Mouse (Mus musculus) thymus, postnatal 10 days (tissue): ENCODE measurements around the gene Slc25a13.

Experiments
- DNase-seq, 2 experiments: peaks; one replicate each; pipeline ENCODE4 v3.0.0; 2021; ENCODE audit warnings: low spot score in 2 of 2

Slc25a13 gene

DNA sequence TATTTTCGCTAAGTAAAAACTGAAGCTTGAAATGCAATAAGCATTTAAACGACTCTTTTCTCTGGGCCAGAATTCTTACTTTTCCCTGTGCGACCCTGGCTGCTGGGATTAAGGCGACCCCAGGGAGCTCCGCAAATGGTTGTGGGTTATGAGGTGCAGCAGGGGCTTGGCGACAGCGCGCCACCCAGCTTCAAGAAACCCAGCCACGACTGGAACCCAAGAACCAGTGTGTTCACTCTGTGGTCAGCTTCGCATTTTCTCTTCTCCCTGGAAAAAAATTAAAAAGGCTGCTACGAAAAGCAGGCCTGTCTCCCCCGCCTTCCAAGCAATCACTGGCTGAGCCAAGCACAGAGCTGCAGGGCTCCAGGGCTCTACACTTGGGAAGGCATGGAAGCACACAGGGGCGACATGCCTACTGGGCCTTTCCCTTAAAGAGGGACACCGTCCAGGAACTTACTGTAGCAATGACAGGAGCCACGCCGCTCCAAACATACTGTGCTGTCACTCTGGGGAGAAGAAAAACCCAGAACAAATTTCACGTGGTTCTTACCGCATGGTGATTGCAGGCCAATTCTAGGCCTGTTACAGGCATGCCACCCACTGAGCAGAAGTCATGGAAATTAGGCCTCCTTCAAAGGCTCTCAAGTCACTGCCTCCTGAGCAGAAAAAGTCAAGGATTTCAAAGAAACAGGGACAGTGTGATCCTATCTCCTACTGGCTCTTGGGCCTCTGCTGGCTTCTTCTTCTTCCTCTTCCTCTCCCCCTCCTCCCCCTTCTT lies 178.0 kb downstream of the Slc25a13 start:
- no peak for DNase-seq

DNA sequence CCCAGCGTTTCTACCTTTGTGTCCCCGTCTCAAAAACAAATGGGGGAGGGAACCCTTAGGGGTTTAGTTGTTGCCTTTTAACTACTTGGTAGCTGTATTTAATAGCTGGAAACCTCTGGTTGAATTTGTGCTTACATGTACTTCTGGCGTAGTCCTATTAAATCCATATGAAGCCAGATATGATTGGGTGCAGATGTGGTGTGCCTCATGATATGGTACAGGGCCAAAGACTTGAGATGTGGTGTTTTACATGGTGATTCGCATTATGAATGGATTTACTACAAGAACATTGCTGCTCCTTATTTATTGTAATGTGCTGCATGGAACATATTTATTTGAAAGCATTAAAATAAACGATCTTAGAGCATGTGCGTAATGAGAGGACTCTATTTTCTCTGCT lies 189.3 kb downstream of the Slc25a13 start:
- DNase-seq, result no peak

DNA sequence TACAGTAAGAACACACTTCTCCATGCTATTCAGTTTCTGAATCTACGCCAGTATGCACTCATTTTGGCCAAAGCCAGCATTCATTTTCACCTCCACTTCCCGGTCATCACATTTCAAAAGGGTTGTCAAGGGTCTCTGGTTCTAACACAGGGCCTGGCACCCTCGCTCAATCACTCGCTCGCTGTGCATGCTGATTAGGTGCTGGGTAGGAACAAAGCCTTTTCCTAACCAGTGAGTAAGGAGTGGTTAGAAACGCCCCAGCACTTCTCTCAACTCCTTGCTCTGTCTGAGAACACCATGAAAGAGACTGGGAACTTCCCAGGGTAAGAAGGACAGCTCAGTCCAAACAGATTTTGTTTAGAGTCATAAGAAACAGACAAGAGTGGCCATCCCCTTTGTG lies 193.0 kb downstream of the Slc25a13 start:
- DNase-seq, result no peak

DNA sequence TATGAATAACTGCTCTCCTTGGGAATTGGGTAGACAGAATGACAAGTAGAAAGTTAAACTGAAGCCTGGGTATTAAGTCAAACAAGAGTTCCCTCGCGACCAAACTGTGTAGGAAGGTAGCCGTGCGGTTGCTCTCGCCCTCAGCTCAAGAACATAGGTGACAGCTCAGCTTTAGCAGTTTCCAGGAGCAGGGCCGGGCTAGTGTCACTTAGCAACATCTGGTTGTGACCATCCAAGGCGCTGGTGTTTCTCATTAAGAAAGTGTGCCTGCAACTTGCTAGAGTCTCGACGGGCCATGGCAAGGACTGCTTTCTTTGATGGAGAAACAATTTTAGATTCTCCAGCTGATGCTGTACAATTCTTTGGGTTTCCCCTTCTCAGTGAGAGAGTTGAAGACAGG lies 200.0 kb downstream of the Slc25a13 start:
- DNase-seq, result no peak

DNA sequence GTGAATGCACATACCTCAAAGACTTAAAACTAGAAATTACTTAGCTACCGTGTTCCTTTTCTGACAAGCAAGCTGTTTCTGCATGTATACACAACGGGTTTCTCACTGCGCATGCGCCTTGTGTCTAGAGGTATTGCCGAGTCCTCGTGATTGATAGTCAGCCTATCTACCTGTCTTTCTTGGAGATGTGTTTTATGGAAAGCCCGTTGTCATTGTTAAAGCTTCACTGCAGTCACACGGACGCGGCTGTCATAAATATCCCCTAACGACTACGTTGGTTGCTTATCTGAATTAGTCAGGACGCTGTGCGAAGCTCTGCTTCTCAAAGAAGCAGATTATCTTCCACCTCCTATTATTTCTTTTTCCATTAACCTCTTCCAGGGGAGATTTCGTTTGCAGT lies 201.4 kb downstream of the Slc25a13 start:
- DNase-seq, result no peak

DNA sequence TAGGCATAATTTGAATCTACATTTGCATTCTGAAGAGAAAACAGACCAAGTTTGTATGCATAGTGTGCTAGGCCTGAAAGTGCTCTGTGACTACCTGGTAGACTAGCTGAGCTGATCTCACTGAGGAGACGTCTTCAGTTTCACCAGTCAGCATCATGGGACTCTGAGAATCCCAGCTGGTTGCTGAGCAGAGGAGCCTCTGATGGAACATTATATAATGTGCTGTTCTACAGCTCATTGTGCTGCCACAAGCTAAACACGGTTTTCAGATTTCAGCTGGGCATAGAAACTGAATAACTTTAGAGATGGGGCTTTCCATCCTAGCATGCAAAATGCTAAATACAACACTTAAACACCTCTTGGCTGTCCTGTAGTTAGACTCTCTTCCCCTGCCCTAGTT lies 205.6 kb downstream of the Slc25a13 start:
- DNase-seq, result no peak

DNA sequence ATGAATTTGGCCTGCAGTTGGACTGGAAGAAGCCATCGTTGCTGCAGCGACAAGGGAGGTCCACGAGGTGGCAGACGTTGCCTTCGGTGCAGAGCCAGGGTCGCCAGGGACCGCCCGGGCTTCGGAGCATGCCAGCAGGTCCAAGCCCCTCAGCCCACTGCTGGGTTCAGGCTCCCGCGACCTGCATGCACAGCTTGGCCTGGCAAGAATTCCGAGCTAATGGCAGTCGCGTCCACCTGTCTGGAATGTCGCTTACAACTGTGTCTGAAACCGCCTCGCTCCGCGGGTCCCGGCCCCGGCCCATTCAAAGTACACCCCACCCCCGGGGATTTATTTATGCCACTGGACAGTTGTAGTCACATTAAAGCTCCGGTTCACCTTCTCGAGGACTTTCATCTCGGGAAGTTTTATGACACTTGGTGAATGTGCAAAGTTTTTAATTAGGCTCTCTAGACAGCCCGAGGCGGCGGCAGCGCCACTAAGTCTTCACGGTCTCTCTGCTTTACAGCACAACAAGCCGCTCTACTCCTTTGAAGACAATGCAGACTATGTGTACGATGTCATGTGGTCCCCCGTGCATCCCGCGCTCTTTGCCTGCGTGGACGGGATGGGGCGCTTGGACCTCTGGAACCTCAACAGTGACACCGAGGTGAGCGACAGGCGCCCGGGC lies 211.1 kb downstream of the Slc25a13 start:
- peak; percentile 4 to 56 for DNase-seq

DNA sequence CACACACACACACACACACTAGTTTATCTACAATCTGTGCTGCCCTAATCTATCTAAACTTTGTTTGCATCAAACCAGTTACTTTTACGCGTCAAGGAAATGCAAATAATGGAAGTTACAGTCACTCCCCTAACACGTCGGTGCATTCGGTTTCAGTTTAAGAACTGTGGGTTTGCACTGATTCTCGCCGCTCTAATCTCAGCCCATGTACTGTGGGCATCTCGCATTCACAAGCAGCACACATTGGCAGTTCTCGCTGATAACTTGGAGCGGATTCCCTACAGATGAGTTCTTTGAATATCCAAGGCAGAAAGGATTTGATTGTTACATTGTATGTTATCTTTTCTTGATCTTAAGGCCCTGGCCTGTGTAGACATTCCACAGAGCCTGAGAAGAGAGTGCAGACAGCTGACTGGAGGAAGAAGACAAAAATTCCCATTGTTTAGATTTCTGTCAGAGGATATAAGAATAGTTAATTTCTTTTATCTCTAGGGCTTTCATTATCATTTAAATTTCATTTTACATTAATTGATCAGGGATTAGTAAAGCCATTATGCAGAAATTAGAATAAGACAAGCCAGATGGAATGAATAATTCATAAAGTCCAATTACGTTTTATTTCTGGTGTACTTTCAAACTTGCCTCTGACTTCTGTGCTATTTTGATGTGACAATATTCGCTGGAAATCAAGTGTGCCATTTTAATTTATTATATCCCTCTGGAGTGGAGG lies 212.1 kb downstream of the Slc25a13 start:
- DNase-seq, result no peak

DNA sequence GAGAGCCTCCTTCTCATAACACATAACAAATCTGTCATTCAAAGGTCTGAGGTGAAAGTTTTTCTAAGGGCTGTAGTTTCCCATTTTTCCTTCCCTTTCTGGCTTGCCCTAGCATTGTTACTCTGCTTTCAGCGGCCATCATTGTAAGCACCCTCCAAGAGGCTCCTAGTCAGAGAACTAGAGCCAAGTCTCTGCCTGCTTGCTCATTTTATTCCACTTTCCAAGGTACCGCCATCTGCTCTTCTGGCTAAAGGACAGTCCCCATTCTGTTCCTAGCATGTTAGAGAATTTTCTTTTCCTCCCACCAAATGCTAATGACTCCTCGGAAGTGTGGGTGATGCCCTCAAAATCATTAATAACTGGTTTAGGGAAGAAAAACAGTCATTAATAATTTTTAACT lies 214.9 kb downstream of the Slc25a13 start:
- DNase-seq, result no peak

DNA sequence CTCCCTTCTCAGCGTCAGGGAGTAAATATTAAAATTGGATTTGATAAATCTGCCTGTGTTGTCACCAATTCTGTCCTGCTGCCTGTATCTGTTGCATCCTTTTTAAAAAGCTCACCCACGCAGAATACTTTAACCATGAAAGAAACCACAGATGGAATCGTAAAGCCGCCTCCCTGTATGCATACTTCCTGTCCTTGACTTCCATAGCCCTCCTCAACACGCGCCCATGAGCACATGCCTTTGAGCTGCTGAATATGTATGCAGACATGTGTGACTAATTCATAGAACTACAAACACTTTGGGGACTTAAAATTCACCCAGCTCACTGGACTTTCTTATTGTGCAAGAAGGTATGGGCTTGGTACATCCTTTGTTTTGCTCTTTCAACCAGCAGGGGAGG lies 219.4 kb downstream of the Slc25a13 start:
- no peak for DNase-seq

DNA sequence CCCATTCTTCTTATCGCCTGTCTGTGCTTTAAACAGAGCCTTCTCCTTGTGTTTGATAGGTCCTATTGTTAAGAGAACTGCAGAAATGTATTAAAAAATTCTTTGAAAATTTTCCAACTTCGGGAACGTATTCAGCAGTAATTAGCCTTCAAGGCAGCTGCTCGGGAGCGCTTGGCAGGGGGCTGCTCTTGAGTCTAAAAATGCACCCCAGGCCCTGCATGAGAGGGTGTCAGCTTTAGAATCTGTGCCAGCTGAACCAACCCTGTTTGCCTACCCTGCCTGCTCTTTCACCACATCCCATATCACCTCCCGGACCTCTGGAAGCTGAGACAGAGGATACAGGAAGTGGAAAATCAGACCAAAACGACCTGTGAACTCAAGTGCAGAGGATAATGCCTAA lies 223.9 kb downstream of the Slc25a13 start:
- DNase-seq, result no peak

DNA sequence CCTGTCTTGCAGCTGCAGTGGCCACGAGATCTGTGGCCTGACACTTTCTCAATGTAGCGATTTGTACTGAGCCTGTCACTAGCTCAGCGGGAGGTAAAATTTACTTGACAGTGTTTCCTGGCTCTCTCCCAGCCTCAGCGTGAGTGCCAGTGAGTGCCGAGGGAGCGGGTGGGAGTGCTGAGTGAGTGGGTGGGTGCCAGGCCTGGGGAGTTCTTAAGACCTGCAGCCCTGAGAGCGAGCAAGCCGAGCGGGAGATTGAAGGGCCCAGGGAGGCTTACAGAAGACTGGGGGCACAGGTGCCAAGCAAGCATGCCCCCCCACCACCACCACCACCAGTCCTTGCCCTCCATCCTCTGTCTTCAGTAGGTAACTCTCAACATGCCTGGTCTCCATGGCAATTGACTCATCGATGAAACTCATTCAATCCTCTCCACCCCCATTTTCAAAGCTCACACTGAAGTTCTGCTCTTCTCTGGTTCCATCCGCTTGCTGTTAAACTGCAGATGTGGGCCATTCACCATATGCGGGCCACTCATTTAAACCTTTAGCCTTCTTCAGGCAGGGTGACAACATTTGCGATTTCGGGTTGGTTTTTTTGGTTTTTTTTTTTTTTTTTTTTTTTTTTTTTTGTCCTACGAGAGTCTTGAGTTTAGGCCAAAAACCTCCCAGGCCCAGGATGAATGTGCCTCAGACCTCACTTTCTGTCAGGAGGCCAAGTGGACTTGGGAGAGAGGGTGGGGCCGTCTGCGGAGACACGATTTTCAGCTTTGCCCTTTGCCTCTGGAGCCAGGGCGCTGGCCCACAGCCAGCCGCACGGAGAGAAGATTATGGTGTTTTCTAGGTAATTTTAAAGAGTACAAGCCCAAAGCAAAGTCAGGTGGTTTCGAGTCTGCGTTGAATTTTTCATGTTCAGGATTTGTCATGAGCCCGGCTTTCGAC lies 224.9 kb downstream of the Slc25a13 start:
- DNase-seq, result no peak

DNA sequence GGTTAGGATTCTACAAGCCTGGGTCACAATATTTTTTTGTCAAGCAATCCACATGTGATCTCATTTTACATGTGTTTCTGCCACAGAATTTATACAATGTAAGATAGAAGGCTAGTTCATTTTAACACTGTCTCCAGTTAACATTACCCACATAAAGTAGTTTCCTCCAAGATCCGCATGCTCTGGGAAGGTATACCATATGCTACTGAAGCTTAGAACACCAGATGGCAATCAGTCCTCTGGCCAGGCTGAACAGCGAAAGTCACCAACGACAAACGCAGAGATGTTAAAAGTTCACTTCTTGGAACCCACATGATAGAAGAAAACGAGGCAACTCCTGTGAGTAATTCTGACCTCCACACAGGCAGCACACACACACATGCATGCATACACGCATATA lies 225.7 kb downstream of the Slc25a13 start:
- no peak for DNase-seq
